24 mouse cellular contexts compared by ENCODE assay signal in the genomic region with DNA sequence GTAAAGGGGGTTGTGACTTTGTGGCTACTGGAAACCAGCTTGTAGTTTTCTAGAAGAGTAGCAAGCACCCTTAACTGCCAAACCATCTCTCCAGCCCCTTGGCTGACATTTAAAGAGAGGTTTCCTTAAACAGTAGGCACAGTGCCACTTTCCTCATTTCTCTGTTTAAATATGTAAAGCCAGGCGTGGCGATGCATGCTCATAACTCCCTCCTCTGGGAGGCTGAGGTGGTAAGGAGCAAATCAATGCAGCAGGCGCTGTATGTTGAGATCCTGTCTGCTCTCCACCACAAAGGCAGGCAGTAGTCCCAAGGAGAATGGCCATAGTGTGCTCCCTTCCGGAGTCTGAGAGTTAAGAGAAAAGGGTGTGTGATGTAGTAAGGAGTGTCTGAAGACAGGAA. TPM values are rescaled to one million over a fixed set of nuclear protein-coding genes. Genes with fewer than 3 reads are reported as not detected.
A peak's percentile ranks its signal among the peaks of the same experiment; 100 is the strongest.
DNase-seq lines count a peak whose midpoint lies in the region; ATAC-seq and TF ChIP-seq lines count a peak whose summit lies in the region.
"Had no signal": no experiment of that assay in that cellular context is flagged by ENCODE, and none has a peak within 500 bp of the region (broad histone marks: within the 10 kb centered on the region; RNA-seq: fewer than 3 reads in every experiment).

No protein-coding gene starts in this region.

- DNase-seq in lung, adult 18-20 months: no peak
- DNase-seq in midbrain, postnatal 0 days (ENCODE audit: low spot score): no peak
- peak; percentile 63 for DNase-seq in embryonic facial prominence, embryonic 14.5 days (ENCODE audit: low spot score)
- DNase-seq in stomach, postnatal 0 days (ENCODE audit: low spot score): peak; percentile 31
- DNase-seq in layer of hippocampus, adult 8-10 months (ENCODE audit: low spot score in 2 of 2): no peak
- DNase-seq in urinary bladder, adult 18-20 months (ENCODE audit: low spot score in 2 of 2): no peak
- DNase-seq: adrenal gland, postnatal 14 days; cerebellum, adult 18-20 months; cerebellum, adult 9-11 months; cerebellum, postnatal 36 days; gastrocnemius, postnatal 36 days; heart, adult 18-20 months; heart, postnatal 10 days; heart, postnatal 4 days had no signal

- no peaks in the 10 kb centered on the region for H3K9me3 ChIP-seq in lung, embryonic 16.5 days (ENCODE audit: control insufficient read depth, low read length)
- H3K9me3 ChIP-seq in midbrain, postnatal 0 days (ENCODE audit: low read length): no peaks in the 10 kb centered on the region
- H3K9me3 ChIP-seq in midbrain, embryonic 13.5 days: no peaks in the 10 kb centered on the region
- H3K9me3 ChIP-seq in embryonic facial prominence, embryonic 14.5 days (ENCODE audit: control insufficient read depth, low read length): no peaks in the 10 kb centered on the region
- H3K9me3 ChIP-seq in stomach, postnatal 0 days (ENCODE audit: control insufficient read depth, low read length): no peaks in the 10 kb centered on the region
- H3K9me3 ChIP-seq: embryonic facial prominence, embryonic 15.5 days; forebrain, embryonic 10.5 days; forebrain, embryonic 15.5 days; heart, embryonic 10.5 days; hindbrain, embryonic 12.5 days had no signal

- H3K27me3 ChIP-seq in lung, embryonic 16.5 days (ENCODE audit: control insufficient read depth, insufficient read depth, low read depth, low read length): no peaks in the 10 kb centered on the region
- H3K27me3 ChIP-seq in midbrain, postnatal 0 days (ENCODE audit: insufficient read depth, low read length): no peaks in the 10 kb centered on the region
- H3K27me3 ChIP-seq in midbrain, embryonic 13.5 days: no peaks in the 10 kb centered on the region
- H3K27me3 ChIP-seq in embryonic facial prominence, embryonic 14.5 days (replicated peaks; ENCODE audit: control insufficient read depth, insufficient read depth, low read length): no peaks in the 10 kb centered on the region
- no peaks in the 10 kb centered on the region for H3K27me3 ChIP-seq in stomach, postnatal 0 days (ENCODE audit: control insufficient read depth, insufficient read depth, low read length)
- H3K27me3 ChIP-seq: embryonic facial prominence, embryonic 15.5 days; forebrain, embryonic 15.5 days; hindbrain, embryonic 12.5 days; Patski had no signal

- H3K4me2 ChIP-seq in lung, embryonic 16.5 days (ENCODE audit: low read depth, low read length): no peak overlapping the region
- H3K4me2 ChIP-seq in midbrain, postnatal 0 days (ENCODE audit: low read depth, low read length, poor library complexity, severe bottlenecking): no peak overlapping the region
- H3K4me2 ChIP-seq in midbrain, embryonic 13.5 days (replicated peaks): no peak overlapping the region
- H3K4me2 ChIP-seq in embryonic facial prominence, embryonic 14.5 days (ENCODE audit: low read depth, low read length): no peak overlapping the region
- H3K4me2 ChIP-seq in stomach, postnatal 0 days (replicated peaks; ENCODE audit: low read depth): 0 out of 2 replicates have a peak overlapping the region, but pooled peaks have one; percentile 8
- H3K4me2 ChIP-seq: embryonic facial prominence, embryonic 15.5 days; forebrain, embryonic 15.5 days; hindbrain, embryonic 12.5 days had no signal

- TF ChIP-seq CTCF in midbrain, postnatal 0 days (IDR thresholded peaks at IDR 0.05): peak; percentile 25
- peak; percentile 33; the same call in 1 of the 2 replicates for TF ChIP-seq CTCF in stomach, postnatal 0 days (IDR thresholded peaks at IDR 0.05; ENCODE audit: low read depth)

- H3K4me3 ChIP-seq in lung, embryonic 16.5 days (ENCODE audit: low read length): no peak overlapping the region
- H3K4me3 ChIP-seq in midbrain, postnatal 0 days (ENCODE audit: low read depth, low read length): no peak overlapping the region
- H3K4me3 ChIP-seq in midbrain, embryonic 13.5 days (replicated peaks): no peak overlapping the region
- H3K4me3 ChIP-seq in embryonic facial prominence, embryonic 14.5 days (ENCODE audit: low read depth, low read length): no peak overlapping the region
- H3K4me3 ChIP-seq in stomach, postnatal 0 days (ENCODE audit: low read depth, low read length): no peak overlapping the region
- H3K4me3 ChIP-seq: embryonic facial prominence, embryonic 15.5 days; erythroblast, embryonic 14.5 days; forebrain, embryonic 10.5 days; forebrain, embryonic 15.5 days; heart, embryonic 10.5 days; hindbrain, embryonic 12.5 days had no signal

- H3K9ac ChIP-seq in lung, embryonic 16.5 days (ENCODE audit: low read length): no peak overlapping the region
- H3K9ac ChIP-seq in midbrain, postnatal 0 days (replicated peaks; ENCODE audit: low read length, poor library complexity, severe bottlenecking): no peak overlapping the region
- no peak overlapping the region for H3K9ac ChIP-seq in midbrain, embryonic 13.5 days (replicated peaks)
- H3K9ac ChIP-seq in embryonic facial prominence, embryonic 14.5 days (ENCODE audit: low read depth, low read length): no peak overlapping the region
- H3K9ac ChIP-seq in stomach, postnatal 0 days (ENCODE audit: low read length): no peak overlapping the region
- H3K9ac ChIP-seq: embryonic facial prominence, embryonic 15.5 days; forebrain, embryonic 15.5 days; hindbrain, embryonic 12.5 days had no signal

- no peaks in the 10 kb centered on the region for H3K36me3 ChIP-seq in lung, embryonic 16.5 days (ENCODE audit: control insufficient read depth, insufficient read depth, low read length)
- H3K36me3 ChIP-seq in midbrain, postnatal 0 days (ENCODE audit: insufficient read depth, low read length): no peaks in the 10 kb centered on the region
- H3K36me3 ChIP-seq in midbrain, embryonic 13.5 days: no peaks in the 10 kb centered on the region
- H3K36me3 ChIP-seq in embryonic facial prominence, embryonic 14.5 days (ENCODE audit: control insufficient read depth, insufficient read depth, low read length): no peaks in the 10 kb centered on the region
- no peaks in the 10 kb centered on the region for H3K36me3 ChIP-seq in stomach, postnatal 0 days (ENCODE audit: control insufficient read depth, insufficient read depth, low read length)
- H3K36me3 ChIP-seq: embryonic facial prominence, embryonic 15.5 days; forebrain, embryonic 10.5 days; forebrain, embryonic 15.5 days; heart, embryonic 10.5 days; hindbrain, embryonic 12.5 days had no signal

- peaks cover 14% of the 10 kb centered on the region for H3K4me1 ChIP-seq in lung, embryonic 16.5 days (replicated peaks; ENCODE audit: control insufficient read depth, insufficient read depth, low read length)
- H3K4me1 ChIP-seq in midbrain, postnatal 0 days (ENCODE audit: insufficient read depth, low read length): peaks cover 7% of the 10 kb centered on the region
- peaks cover 26% of the 10 kb centered on the region for H3K4me1 ChIP-seq in midbrain, embryonic 13.5 days (replicated peaks)
- peaks cover 14% of the 10 kb centered on the region for H3K4me1 ChIP-seq in embryonic facial prominence, embryonic 14.5 days (ENCODE audit: control insufficient read depth, insufficient read depth, low read length)
- H3K4me1 ChIP-seq in stomach, postnatal 0 days (replicated peaks; ENCODE audit: control insufficient read depth, insufficient read depth): peaks cover 3% of the 10 kb centered on the region; the same call in 1 of the 2 replicates

- 0 out of 2 replicates have a peak, but pooled peaks have one; percentile 3 for ATAC-seq in lung, embryonic 16.5 days (ENCODE audit: low read depth)
- ATAC-seq in midbrain, postnatal 0 days (ENCODE audit: low FRiP score): no peak
- no peak for ATAC-seq in midbrain, embryonic 13.5 days
- no peak for ATAC-seq in embryonic facial prominence, embryonic 14.5 days (ENCODE audit: low read depth)
- ATAC-seq in stomach, postnatal 0 days (ENCODE audit: low FRiP score, low TSS enrichment): no peak
- ATAC-seq: activated CD4-positive, CD25-positive, alpha-beta regulatory T cell, adult 4 months; forebrain, embryonic 15.5 days; Patski had no signal

- TF ChIP-seq EP300 in stomach, postnatal 0 days (optimal IDR thresholded peaks at IDR 0.05): no peak

- H3K27ac ChIP-seq in lung, embryonic 16.5 days (ENCODE audit: low read length): no peak overlapping the region
- H3K27ac ChIP-seq in midbrain, postnatal 0 days (ENCODE audit: low read depth, low read length): no peak overlapping the region
- H3K27ac ChIP-seq in midbrain, embryonic 13.5 days: no peak overlapping the region
- no peak overlapping the region for H3K27ac ChIP-seq in embryonic facial prominence, embryonic 14.5 days (replicated peaks; ENCODE audit: low read depth, low read length)
- H3K27ac ChIP-seq in stomach, postnatal 0 days (replicated peaks): no peak overlapping the region
- H3K27ac ChIP-seq: embryonic facial prominence, embryonic 15.5 days; forebrain, embryonic 10.5 days; forebrain, embryonic 15.5 days; heart, embryonic 10.5 days; hindbrain, embryonic 12.5 days had no signal

- 49% methylated on average over 4 of the region's 4 CpGs for WGBS in lung, embryonic 16.5 days
- WGBS in midbrain, postnatal 0 days: 44% methylated on average over 4 of the region's 4 CpGs
- WGBS in midbrain, embryonic 13.5 days: 55% methylated on average over 4 of the region's 4 CpGs
- WGBS in embryonic facial prominence, embryonic 14.5 days: 71% methylated on average over 4 of the region's 4 CpGs
- 37% methylated on average over 4 of the region's 4 CpGs for WGBS in stomach, postnatal 0 days

RNA-seq across cellular contexts. Expression of a gene that starts 2.9 kb away (rescaled TPM):
- 29.9 and 32.2 TPM in 2 replicates for polyA plus RNA-seq in lung, embryonic 16.5 days (2015; fragmentation: Nextera tagmentation; extraction: Ambion mirVana)
- total RNA-seq in midbrain, postnatal 0 days (2014; rRNA removed): 93.6 and 123 TPM in 2 replicates
- 42.1 and 44.7 TPM in 2 replicates for polyA plus RNA-seq in midbrain, postnatal 0 days (2015; fragmentation: Nextera tagmentation; extraction: Ambion mirVana)
- polyA plus RNA-seq in midbrain, embryonic 13.5 days (2015; fragmentation: Nextera tagmentation; extraction: Ambion mirVana): 39.0 and 39.9 TPM in 2 replicates
- polyA plus RNA-seq in embryonic facial prominence, embryonic 14.5 days (2014; fragmentation: Nextera tagmentation; extraction: Ambion mirVana): 39.4 and 42.7 TPM in 2 replicates
- polyA plus RNA-seq in stomach, postnatal 0 days (2015; fragmentation: Nextera tagmentation; extraction: Ambion mirVana): 9.5 and 9.7 TPM in 2 replicates
- 10 to 100 TPM; 45.9 to 51.0 (median 48.0) TPM for total RNA-seq in layer of hippocampus, adult 8-10 months (2022)

Comparison
In these comparisons a context has a peak if more than half of its experiments do, and no peak if none do; other contexts are left out.
1. DNase-seq: peak in embryonic facial prominence, embryonic 14.5 days (single experiment) and stomach, postnatal 0 days (single experiment); none in lung, adult 18-20 months (0 of 2), midbrain, postnatal 0 days (single experiment), layer of hippocampus, adult 8-10 months (0 of 2) and urinary bladder, adult 18-20 months (0 of 2).